ENCODE assay signal across 21 mouse cellular contexts in the genomic region with DNA sequence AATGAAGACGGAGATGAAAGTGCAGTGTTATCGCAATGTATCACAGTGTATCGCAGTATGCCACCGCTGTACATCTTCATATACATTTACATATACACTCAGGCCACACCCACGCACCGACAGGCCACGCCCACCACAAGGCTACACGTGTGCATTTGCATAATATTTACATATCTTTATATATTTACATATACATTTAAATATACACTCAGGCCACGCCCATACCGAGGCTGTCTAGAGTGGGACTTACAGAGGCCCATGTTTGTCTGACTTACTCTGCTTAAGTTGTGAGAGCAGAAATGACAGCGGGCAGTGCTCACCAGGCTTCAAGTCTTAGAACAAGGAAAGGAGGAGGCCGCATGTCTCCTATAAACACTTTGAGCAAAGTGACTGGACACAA.
DNase-seq lines count a peak whose midpoint lies in the region; ATAC-seq and TF ChIP-seq lines count a peak whose summit lies in the region.
"Had no signal": no experiment of that assay in that cellular context is flagged by ENCODE, and none has a peak within 500 bp of the region (broad histone marks: within the 10 kb centered on the region; RNA-seq: fewer than 3 reads in every experiment).

No protein-coding gene starts in this region.

- 0 out of 2 replicates have a peak, but pooled peaks have one; percentile 31 for ATAC-seq in liver, embryonic 13.5 days (ENCODE audit: low read depth)
- ATAC-seq: hindbrain, embryonic 16.5 days had no signal

- no peaks in the 10 kb centered on the region for H3K79me2 ChIP-seq in CH12.LX (replicated peaks; ENCODE audit: control insufficient read depth, extremely low read depth, insufficient read depth, poor library complexity, severe bottlenecking)
- H3K79me2 ChIP-seq in MEL (ENCODE audit: control insufficient read depth, insufficient read depth, low read length, poor library complexity), result no peaks in the 10 kb centered on the region

- H3K27ac ChIP-seq in CH12.LX (ENCODE audit: insufficient read depth, low read depth) (no peak overlapping the region), MEL (ENCODE audit: control insufficient read depth, low read depth, low read length) (no peak overlapping the region)
- no peak overlapping the region for H3K27ac ChIP-seq in liver, embryonic 13.5 days
- H3K27ac ChIP-seq: embryonic facial prominence, embryonic 13.5 days; forebrain, embryonic 10.5 days; limb, embryonic 15.5 days had no signal

- H3K9me3 ChIP-seq in CH12.LX (replicated peaks; ENCODE audit: low read length), result no peaks in the 10 kb centered on the region
- no peaks in the 10 kb centered on the region for H3K9me3 ChIP-seq in MEL (replicated peaks; ENCODE audit: insufficient read depth, low read length)
- H3K9me3 ChIP-seq in liver, embryonic 13.5 days (replicated peaks), result no peaks in the 10 kb centered on the region
- H3K9me3 ChIP-seq: embryonic facial prominence, embryonic 13.5 days; forebrain, embryonic 10.5 days; limb, embryonic 15.5 days had no signal

- TF ChIP-seq RAD21 in CH12.LX (IDR thresholded peaks at IDR 0.05; ENCODE audit: low read depth, low read length) (no peak), MEL (IDR thresholded peaks at IDR 0.05; ENCODE audit: low read depth, low read length) (no peak)

- intact Hi-C loops in heart, postnatal 36 days (cut with DNase I), result no loop called here

- H3K4me1 ChIP-seq in CH12.LX (ENCODE audit: control insufficient read depth in 1 of 2, insufficient read depth in 2 of 2), result peaks cover 0 to 5% of the 10 kb centered on the region in 2 experiments; a peak in 2 of 4 replicates
- H3K4me1 ChIP-seq in MEL (ENCODE audit: control insufficient read depth in 1 of 2, insufficient read depth in 2 of 2, low read length in 2 of 2), result no peaks in the 10 kb centered on the region
- no peaks in the 10 kb centered on the region for H3K4me1 ChIP-seq in liver, embryonic 13.5 days (replicated peaks)
- H3K4me1 ChIP-seq: embryonic facial prominence, embryonic 13.5 days; forebrain, embryonic 10.5 days; limb, embryonic 15.5 days had no signal

- dilution Hi-C loops in CH12.LX (cut with MboI; ENCODE audit: extremely low pct_ligation_motif_present, extremely low pct_unique_long_range_greater_than_20kb, low sequenced_read_pairs), result no loop called here

- no peak overlapping the region for H3K4me3 ChIP-seq in CH12.LX (replicated peaks in 1 of 3; ENCODE audit: low read depth in 2 of 3, low read length in 2 of 3, poor library complexity in 1 of 3)
- no peak overlapping the region for H3K4me3 ChIP-seq in MEL (ENCODE audit: control insufficient read depth in 1 of 2, insufficient read depth in 1 of 2, low read depth in 2 of 2, low read length in 2 of 2)
- H3K4me3 ChIP-seq in liver, embryonic 13.5 days (replicated peaks), result no peak overlapping the region
- H3K4me3 ChIP-seq: embryonic facial prominence, embryonic 13.5 days; forebrain, embryonic 10.5 days; limb, embryonic 15.5 days had no signal

- no peak overlapping the region for H3K9ac ChIP-seq in CH12.LX (ENCODE audit: insufficient read depth, low read depth)
- no peak overlapping the region for H3K9ac ChIP-seq in MEL (ENCODE audit: control insufficient read depth, low read depth, low read length, poor library complexity, severe bottlenecking)
- H3K9ac ChIP-seq in liver, embryonic 13.5 days, result no peak overlapping the region
- H3K9ac ChIP-seq: embryonic facial prominence, embryonic 13.5 days; limb, embryonic 15.5 days had no signal

- no peaks in the 10 kb centered on the region for H3K27me3 ChIP-seq in CH12.LX (replicated peaks)
- H3K27me3 ChIP-seq in MEL (ENCODE audit: control insufficient read depth in 1 of 2, insufficient read depth in 2 of 2, low read length in 2 of 2), result no peaks in the 10 kb centered on the region
- no peaks in the 10 kb centered on the region for H3K27me3 ChIP-seq in liver, embryonic 13.5 days
- H3K27me3 ChIP-seq: embryonic facial prominence, embryonic 13.5 days; limb, embryonic 15.5 days had no signal

- H3K4me2 ChIP-seq in CH12.LX (ENCODE audit: insufficient read depth, low read depth, poor library complexity, severe bottlenecking), result no peak overlapping the region
- no peak overlapping the region for H3K4me2 ChIP-seq in liver, embryonic 13.5 days
- H3K4me2 ChIP-seq: embryonic facial prominence, embryonic 13.5 days; heart, embryonic 11.5 days; limb, embryonic 15.5 days had no signal

- TF ChIP-seq POLR2A in CH12.LX (IDR thresholded peaks at IDR 0.05; ENCODE audit: low read depth, low read length) (no peak), MEL (IDR thresholded peaks at IDR 0.05; ENCODE audit: control insufficient read depth in 1 of 2, insufficient read depth in 1 of 2, low read depth in 1 of 2, low read length in 2 of 2, poor library complexity in 1 of 2) (no peak)

- DNase-seq in CH12.LX (ENCODE audit: extremely low read depth) (no peak), MEL (ENCODE audit: low read depth, low spot score) (peak; percentile 70)
- DNase-seq in embryo, embryonic 10.5 days (ENCODE audit: low spot score), result peak; percentile 3
- peak; percentile 42 for DNase-seq in liver, embryonic 13.5 days
- DNase-seq in gastrocnemius, adult 8-10 months (ENCODE audit: low spot score in 2 of 2), result no peak
- no peak for DNase-seq in layer of hippocampus, postnatal 14 days (ENCODE audit: low spot score in 2 of 2)
- no peak for DNase-seq in heart, postnatal 36 days
- DNase-seq: cerebellum, adult 11 months; cerebellum, postnatal 36 days; gastrocnemius, postnatal 36 days; heart, postnatal 14 days; kidney, adult 2 months; kidney, postnatal 36 days; layer of hippocampus, postnatal 36 days; right cerebral cortex, adult 18-20 months; thymus, adult 18-20 months had no signal

- no peak for TF ChIP-seq CTCF in CH12.LX (conservative IDR thresholded peaks at IDR 0.05 in 1 of 2, IDR thresholded peaks at IDR 0.05 in 1 of 2; ENCODE audit: low read depth in 2 of 2, low read length in 2 of 2)
- TF ChIP-seq CTCF in MEL (IDR thresholded peaks at IDR 0.05 in 2 of 3, conservative IDR thresholded peaks at IDR 0.05 in 1 of 3; ENCODE audit: control insufficient read depth in 1 of 3, insufficient read depth in 1 of 3, low read depth in 2 of 3, low read length in 3 of 3, poor library complexity in 1 of 3, severe bottlenecking in 1 of 3), result no peak

- in situ Hi-C loops in CH12.LX (cut with MboI; ENCODE audit: low pct_ligation_motif_present, low pct_unique_long_range_greater_than_20kb, low sequenced_read_pairs), result no loop called here

- TF ChIP-seq EP300 in CH12.LX (IDR thresholded peaks at IDR 0.05; ENCODE audit: low read length), result no peak
- no peak for TF ChIP-seq EP300 in MEL (IDR thresholded peaks at IDR 0.05; ENCODE audit: low read depth in 1 of 2, low read length in 2 of 2)

- H3K36me3 ChIP-seq in CH12.LX (replicated peaks in 1 of 2; ENCODE audit: control insufficient read depth in 1 of 2, insufficient read depth in 1 of 2, low read length in 1 of 2) (peaks cover 0 to 4% of the 10 kb centered on the region in 2 experiments), MEL (ENCODE audit: control insufficient read depth in 1 of 2, insufficient read depth in 2 of 2, low read length in 2 of 2) (no peaks in the 10 kb centered on the region)
- H3K36me3 ChIP-seq in liver, embryonic 13.5 days, result no peaks in the 10 kb centered on the region

- WGBS in liver, embryonic 13.5 days (ENCODE audit: insufficient replicate concordance), result 63% methylated on average over 12 of the region's 12 CpGs

TF ChIP-seq in CH12.LX, 34 proteins besides CTCF, POLR2A, EP300 and RAD21:
- no peak for TF ChIP-seq KAT2A (IDR thresholded peaks at IDR 0.05; ENCODE audit: insufficient replicate concordance, low read length)
- no peak for TF ChIP-seq MEF2A (IDR thresholded peaks at IDR 0.05; ENCODE audit: borderline replicate concordance, low read depth, low read length)
- TF ChIP-seq MXI1 (IDR thresholded peaks at IDR 0.05; ENCODE audit: low read depth, low read length), result no peak
- peak; percentile 50; the same call in 1 of the 2 replicates for TF ChIP-seq BHLHE40 (IDR thresholded peaks at IDR 0.05; ENCODE audit: low read depth, low read length)

TF ChIP-seq in MEL, 35 proteins besides CTCF, POLR2A, EP300 and RAD21:
- TF ChIP-seq JUND (IDR thresholded peaks at IDR 0.05; ENCODE audit: low read depth, low read length), result no peak
- TF ChIP-seq ZMIZ1 (IDR thresholded peaks at IDR 0.05; ENCODE audit: low read depth, low read length), result no peak
- TF ChIP-seq SIN3A (IDR thresholded peaks at IDR 0.05; ENCODE audit: low read length), result no peak
- TF ChIP-seq KAT2A (conservative IDR thresholded peaks at IDR 0.05; ENCODE audit: low read depth, low read length), result no peak
- TF ChIP-seq POLR2AphosphoS2 (IDR thresholded peaks at IDR 0.05; ENCODE audit: low read length), result no peak
- TF ChIP-seq MAZ (IDR thresholded peaks at IDR 0.05; ENCODE audit: low read depth, low read length), result no peak
- TF ChIP-seq MYC (IDR thresholded peaks at IDR 0.05; ENCODE audit: low read depth, low read length), result no peak
- TF ChIP-seq BHLHE40 (IDR thresholded peaks at IDR 0.05; ENCODE audit: borderline replicate concordance, low read depth, low read length), result peak; percentile 43; the same call in 1 of the 2 replicates

Comparison
In these comparisons a context has a peak if more than half of its experiments do, and no peak if none do; other contexts are left out.
1. DNase-seq: peak in MEL (single experiment), embryo, embryonic 10.5 days (single experiment) and liver, embryonic 13.5 days (single experiment); none in CH12.LX (single experiment), gastrocnemius, adult 8-10 months (0 of 2), layer of hippocampus, postnatal 14 days (0 of 2) and heart, postnatal 36 days (0 of 2).